Mouse (Mus musculus): ENCODE data around the gene Dhrs1. TPM values are rescaled to one million over a fixed set of nuclear protein-coding genes. Genes with fewer than 3 reads are reported as not detected.
A peak's percentile ranks its signal among the peaks of the same experiment; 100 is the strongest.
"Not testable (repeated sequence)": the region's sequence is repeated elsewhere in the genome, so short reads cannot be mapped to it uniquely, and the experiment has no call there.

The Dhrs1 gene
- polyA plus RNA-seq, 1 experiment: 101 TPM

GRCm38 (mm10) chr14:55777176-55777575 is 31.7 kb upstream of the Dhrs1 start:
- H3K4me1 ChIP-seq (ENCODE audit: control insufficient read depth, insufficient read depth, insufficient read length, low read length): no peaks in the 10 kb centered on the region; the same call in 1 of the 2 replicates
- H3K27ac ChIP-seq (replicated peaks; ENCODE audit: low read depth, low read length): no peak overlapping the region

DNA sequence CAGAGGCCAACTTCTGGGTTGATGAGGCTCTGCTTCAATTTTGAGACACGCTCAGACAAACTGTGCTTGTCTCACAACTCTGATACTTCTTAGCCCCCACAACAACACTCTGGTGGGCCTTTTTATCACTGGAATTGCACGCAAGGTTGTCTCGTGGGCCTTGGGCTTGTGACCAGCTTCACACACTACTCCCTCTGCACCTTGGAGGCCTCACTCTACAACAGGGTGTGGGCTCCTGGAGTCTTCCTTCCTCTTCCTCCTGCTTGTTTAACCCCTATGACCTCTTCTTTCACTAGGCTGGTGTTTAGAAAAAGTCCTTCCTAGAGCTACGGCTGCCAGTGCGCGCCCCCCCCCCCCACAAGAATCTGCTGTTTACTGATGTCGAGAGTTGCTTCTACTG is 31.2 kb upstream of the Dhrs1 start:
- no peaks in the 10 kb centered on the region; the same call in 1 of the 2 replicates for H3K4me1 ChIP-seq (ENCODE audit: control insufficient read depth, insufficient read depth, insufficient read length, low read length)
- no peak overlapping the region for H3K27ac ChIP-seq (replicated peaks; ENCODE audit: low read depth, low read length)
- no peak overlapping the region for H3K4me3 ChIP-seq (ENCODE audit: insufficient read depth, low read depth, low read length)

More at GRCm38 (mm10) chr14:55777176-55777575, 31.7 kb upstream of the Dhrs1 start:
- no peak overlapping the region for H3K4me3 ChIP-seq (ENCODE audit: insufficient read depth, low read depth, low read length)

GRCm38 (mm10) chr14:55769087-55769703 is 23.7 kb upstream of the Dhrs1 start:
- H3K4me3 ChIP-seq (ENCODE audit: insufficient read depth, low read depth, low read length): no peak overlapping the region
- no peaks in the 10 kb centered on the region for H3K4me1 ChIP-seq (ENCODE audit: control insufficient read depth, insufficient read depth, insufficient read length, low read length)
- H3K27ac ChIP-seq (replicated peaks; ENCODE audit: low read depth, low read length): no peak overlapping the region

GRCm38 (mm10) chr14:55768555-55768954 is 23.1 kb upstream of the Dhrs1 start:
- Histone ChIP-seq H3K4me1 (ENCODE audit: control insufficient read depth, insufficient read depth, insufficient read length, low read length) (no peaks in the 10 kb centered on the region), H3K27ac (replicated peaks; ENCODE audit: low read depth, low read length) (no peak overlapping the region), H3K4me3 (ENCODE audit: insufficient read depth, low read depth, low read length) (no peak overlapping the region)

GRCm38 (mm10) chr14:55767519-55768414 is 22.3 kb upstream of the Dhrs1 start:
- H3K27ac ChIP-seq (replicated peaks; ENCODE audit: low read depth, low read length): no peak overlapping the region
- H3K4me1 ChIP-seq (ENCODE audit: control insufficient read depth, insufficient read depth, insufficient read length, low read length): no peaks in the 10 kb centered on the region
- H3K4me3 ChIP-seq (ENCODE audit: insufficient read depth, low read depth, low read length): peak overlapping the region; percentile 49

DNA sequence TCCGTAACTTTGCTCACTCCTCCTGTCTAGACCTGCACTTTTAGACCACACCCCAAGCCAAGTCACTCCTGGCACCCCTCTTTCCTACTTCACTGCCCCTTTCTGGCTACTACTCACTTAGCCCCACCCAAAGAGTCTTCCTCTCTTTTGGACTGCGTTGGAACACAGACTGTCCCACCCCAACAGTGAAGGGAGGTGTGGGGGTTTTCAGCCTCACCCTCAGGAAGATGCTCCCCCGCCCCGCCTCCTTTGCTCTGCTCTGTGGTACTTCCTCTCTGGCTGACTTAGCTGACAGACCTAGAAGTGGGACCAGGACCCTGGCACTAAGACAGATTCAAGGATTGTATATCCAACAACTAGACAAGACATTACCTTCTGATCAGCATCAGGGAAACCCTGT is 20.2 kb upstream of the Dhrs1 start, which contains the start of gene Ltb4r1:
Gene Ltb4r1, plus strand, starts transcription at position 267 of the 400 bp plus-strand sequence.
- Histone ChIP-seq H3K4me3 (ENCODE audit: insufficient read depth, low read depth, low read length) (no peak within 1 kb of the TSS), H3K27ac (replicated peaks; ENCODE audit: low read depth, low read length) (no peak within 1 kb of the TSS), H3K4me1 (ENCODE audit: control insufficient read depth, insufficient read depth, insufficient read length, low read length) (no peaks in the 10 kb centered on the region)

DNA sequence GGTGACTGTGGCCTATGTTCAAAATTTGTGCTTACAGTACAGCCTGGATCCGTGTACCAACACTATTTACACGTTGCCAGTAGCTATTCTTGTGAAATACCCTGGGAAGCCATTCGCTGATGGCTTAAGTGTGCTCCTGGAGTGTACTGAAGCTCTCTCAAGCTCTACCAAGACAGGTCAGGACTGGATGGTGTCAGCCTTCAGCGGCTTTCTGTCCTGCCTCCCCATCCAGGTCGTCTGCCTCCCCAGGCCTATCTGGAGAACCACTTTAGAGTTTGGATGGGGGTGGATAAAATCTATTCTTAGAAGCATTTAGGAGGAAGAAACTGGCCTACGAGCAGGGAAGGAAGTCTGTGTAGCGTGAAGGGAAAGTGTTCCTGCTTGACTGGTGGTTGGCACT is 17.7 kb upstream of the Dhrs1 start:
- Histone ChIP-seq H3K4me3 (ENCODE audit: insufficient read depth, low read depth, low read length) (no peak overlapping the region), H3K27ac (replicated peaks; ENCODE audit: low read depth, low read length) (peak overlapping the region; percentile 45), H3K4me1 (ENCODE audit: control insufficient read depth, insufficient read depth, insufficient read length, low read length) (no peaks in the 10 kb centered on the region)

- Histone ChIP-seq H3K4me1 (ENCODE audit: control insufficient read depth, insufficient read depth, insufficient read length, low read length) (no peaks in the 10 kb centered on the region), H3K27ac (replicated peaks; ENCODE audit: low read depth, low read length) (no peak overlapping the region), H3K4me3 (ENCODE audit: insufficient read depth, low read depth, low read length) (peak overlapping the region; percentile 61)
These were observed 16.7 kb upstream of the Dhrs1 start for GRCm38 (mm10) chr14:55762001-55762821.

- Histone ChIP-seq H3K4me1 (ENCODE audit: control insufficient read depth, insufficient read depth, insufficient read length, low read length) (no peaks in the 10 kb centered on the region), H3K4me3 (ENCODE audit: insufficient read depth, low read depth, low read length) (peak within 1 kb of the TSS; percentile 61), H3K27ac (replicated peaks; ENCODE audit: low read depth, low read length) (no peak within 1 kb of the TSS)
These were observed 15.7 kb upstream of the Dhrs1 start, which contains the start of gene Ltb4r2 for GRCm38 (mm10) chr14:55761163-55761562. Gene Ltb4r2 (plus strand): TSS chr14:55761428.

- peak overlapping the region; percentile 25 for H3K4me3 ChIP-seq (ENCODE audit: insufficient read depth, low read depth, low read length)
- not testable (repeated sequence) for H3K27ac ChIP-seq (replicated peaks; ENCODE audit: low read depth, low read length); H3K4me1 ChIP-seq (ENCODE audit: control insufficient read depth, insufficient read depth, insufficient read length, low read length)
These were observed 14.7 kb upstream of the Dhrs1 start for GRCm38 (mm10) chr14:55760156-55760555.

GRCm38 (mm10) chr14:55758363-55758784 is 12.9 kb upstream of the Dhrs1 start, which contains the start of gene Cideb:
Gene Cideb (minus strand): TSS chr14:55758458.
- peak within 1 kb of the TSS; percentile 45 for H3K4me3 ChIP-seq (ENCODE audit: insufficient read depth, low read depth, low read length)
- peak within 1 kb of the TSS; percentile 28; the same call in 1 of the 2 replicates for H3K27ac ChIP-seq (replicated peaks; ENCODE audit: low read depth, low read length)
- H3K4me1 ChIP-seq (ENCODE audit: control insufficient read depth, insufficient read depth, insufficient read length, low read length): no peaks in the 10 kb centered on the region

- Histone ChIP-seq H3K27ac (replicated peaks; ENCODE audit: low read depth, low read length) (no peak overlapping the region), H3K4me1 (ENCODE audit: control insufficient read depth, insufficient read depth, insufficient read length, low read length) (no peaks in the 10 kb centered on the region), H3K4me3 (ENCODE audit: insufficient read depth, low read depth, low read length) (no peak overlapping the region)
These were observed 12.1 kb upstream of the Dhrs1 start for GRCm38 (mm10) chr14:55757566-55757965.

DNA sequence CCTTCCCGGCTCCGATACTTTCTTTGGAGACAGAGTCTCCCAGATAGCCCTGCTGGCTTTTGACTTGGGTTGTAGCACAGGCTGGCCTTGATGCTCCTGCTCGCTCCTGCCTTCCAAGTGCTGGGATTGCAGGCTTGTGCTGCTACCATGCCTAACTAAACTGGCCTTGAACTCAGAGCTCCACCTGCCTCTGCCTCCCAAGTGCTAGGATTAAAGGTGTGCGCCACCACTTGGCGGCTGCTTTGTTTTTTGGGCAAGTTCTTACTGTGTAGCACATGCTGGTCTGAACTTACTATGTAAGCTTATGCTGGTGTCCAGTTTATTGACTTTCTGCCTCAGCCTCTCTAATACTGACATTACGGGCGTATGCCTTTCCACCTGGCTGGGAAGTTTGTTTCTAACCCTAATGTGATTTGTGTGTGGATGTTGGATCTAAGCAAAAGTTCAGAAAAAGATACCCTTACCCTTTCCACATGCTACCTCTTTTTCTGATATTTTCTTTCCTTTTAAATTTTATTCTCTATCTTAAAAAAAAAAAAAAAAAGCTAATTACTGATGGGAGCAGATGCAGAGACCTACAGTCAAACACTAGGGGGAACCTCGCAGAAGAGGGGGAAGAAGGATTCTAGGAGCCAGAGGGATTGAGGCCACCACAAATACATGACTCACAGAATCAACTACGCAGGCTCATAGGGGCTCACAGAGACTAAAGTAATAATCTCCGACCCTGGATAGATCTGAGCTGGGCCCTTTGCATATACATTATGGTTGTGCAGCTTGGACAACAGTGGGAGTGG is 1.8 kb upstream of the Dhrs1 start:
- peaks cover 5% of the 10 kb centered on the region for H3K4me1 ChIP-seq (ENCODE audit: control insufficient read depth, insufficient read depth, insufficient read length, low read length)
- H3K4me3 ChIP-seq (ENCODE audit: insufficient read depth, low read depth, low read length): no peak overlapping the region
- no peak overlapping the region for H3K27ac ChIP-seq (replicated peaks; ENCODE audit: low read depth, low read length)

DNA sequence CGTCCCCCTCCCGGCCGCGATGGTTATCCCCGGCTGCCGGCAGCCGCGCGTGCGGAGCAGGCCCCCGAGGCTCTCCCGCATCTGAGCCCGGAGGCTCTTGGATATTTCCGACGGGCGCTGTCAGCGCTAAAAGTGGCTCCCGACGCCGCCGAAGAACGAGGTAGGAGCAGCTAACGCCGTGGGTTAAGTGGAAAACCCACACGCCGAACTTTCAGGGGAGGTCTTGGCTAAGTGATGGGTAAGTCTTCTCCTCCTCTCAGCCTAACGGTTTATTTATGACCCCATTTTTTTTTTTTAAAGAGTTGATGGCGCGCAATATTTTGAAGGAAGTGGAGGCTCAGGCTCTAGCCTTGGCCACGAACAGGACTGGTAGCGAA is 359 bp upstream of the Dhrs1 start:
- no peak overlapping the region for H3K27ac ChIP-seq (replicated peaks; ENCODE audit: low read depth, low read length)
- peaks cover 5% of the 10 kb centered on the region for H3K4me1 ChIP-seq (ENCODE audit: control insufficient read depth, insufficient read depth, insufficient read length, low read length)
- peak overlapping the region; percentile 94 for H3K4me3 ChIP-seq (ENCODE audit: insufficient read depth, low read depth, low read length)
